ENCODE assay signal across 7 mouse cellular contexts in the genomic region with DNA sequence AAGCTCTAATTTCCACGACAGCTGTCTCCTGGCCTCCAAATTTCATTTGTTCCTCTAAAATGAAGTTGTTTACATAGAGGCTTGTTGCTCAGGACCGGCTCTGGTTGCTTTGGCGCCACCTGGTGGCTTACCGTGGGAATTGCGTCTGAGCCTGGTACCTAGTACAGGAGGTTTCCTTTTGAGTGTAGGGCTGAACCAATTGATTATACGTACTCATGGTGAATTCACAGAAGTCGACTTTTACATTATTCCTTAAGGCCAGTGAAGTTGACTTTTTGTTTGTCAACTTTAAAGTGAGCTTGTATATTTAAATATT.
A peak's percentile ranks its signal among the peaks of the same experiment; 100 is the strongest.
DNase-seq lines count a peak whose midpoint lies in the region; ATAC-seq and TF ChIP-seq lines count a peak whose summit lies in the region.

No protein-coding gene starts in this region.

- TF ChIP-seq POLR2A in small intestine, adult 2 months (IDR thresholded peaks at IDR 0.05; ENCODE audit: low read depth, low read length), result no peak

- TF ChIP-seq CTCF in small intestine, adult 2 months (IDR thresholded peaks at IDR 0.05; ENCODE audit: extremely low read depth, insufficient read length, insufficient replicate concordance, low read depth, low read length), result peak; percentile 99

- peak; percentile 86 for ATAC-seq in intestine, embryonic 14.5 days (replicated peaks; ENCODE audit: low FRiP score, low TSS enrichment, low read depth)
- peak; percentile 89 for ATAC-seq in midbrain, embryonic 13.5 days

- 6% methylated on average over 7 of the region's 7 CpGs for WGBS in intestine, embryonic 14.5 days
- WGBS in midbrain, embryonic 13.5 days, result 8% methylated on average over 7 of the region's 7 CpGs
- WGBS in small intestine, adult 2 months, result 5% methylated on average over 7 of the region's 7 CpGs

- H3K9ac ChIP-seq in intestine, embryonic 14.5 days (ENCODE audit: low read length), result no peak overlapping the region
- no peak overlapping the region for H3K9ac ChIP-seq in midbrain, embryonic 13.5 days (replicated peaks)

- no peak overlapping the region for H3K27ac ChIP-seq in intestine, embryonic 14.5 days (ENCODE audit: low read depth)
- no peak overlapping the region for H3K27ac ChIP-seq in midbrain, embryonic 13.5 days
- no peak overlapping the region for H3K27ac ChIP-seq in small intestine, adult 2 months (ENCODE audit: insufficient read depth, low read depth, low read length)

- peak overlapping the region; percentile 12; the same call in 1 of the 2 replicates for H3K4me2 ChIP-seq in intestine, embryonic 14.5 days (ENCODE audit: low read length)
- 0 out of 2 replicates have a peak overlapping the region, but pooled peaks have one; percentile 12 for H3K4me2 ChIP-seq in midbrain, embryonic 13.5 days (replicated peaks)

- no peaks in the 10 kb centered on the region for H3K4me1 ChIP-seq in intestine, embryonic 14.5 days (replicated peaks; ENCODE audit: control insufficient read depth, insufficient read depth, low read length)
- H3K4me1 ChIP-seq in midbrain, embryonic 13.5 days (replicated peaks), result 0 out of 2 replicates have a peak, but pooled peaks cover 5% of the 10 kb centered on the region
- no peaks in the 10 kb centered on the region for H3K4me1 ChIP-seq in small intestine, adult 2 months (ENCODE audit: control insufficient read depth, insufficient read depth, insufficient read length, low read length)

- H3K9me3 ChIP-seq in intestine, embryonic 14.5 days (ENCODE audit: control insufficient read depth, low read length), result peaks cover 4% of the 10 kb centered on the region; the same call in 1 of the 2 replicates
- H3K9me3 ChIP-seq in midbrain, embryonic 13.5 days, result 0 out of 2 replicates have a peak, but pooled peaks cover 4% of the 10 kb centered on the region

- DNase-seq in adrenal gland, adult (ENCODE audit: inconsistent age in 2 of 2, low spot score in 1 of 2), result peak; percentile 70 to 93
- peak; percentile 78 to 82 for DNase-seq in cerebellum, postnatal 36 days
- peak; percentile 84 to 91 for DNase-seq in frontal cortex, postnatal 36 days (ENCODE audit: low spot score in 2 of 2)
- peak; percentile 91 for DNase-seq in intestine, embryonic 14.5 days (ENCODE audit: low spot score)
- DNase-seq in left cerebral cortex, adult 9 months (ENCODE audit: low spot score in 2 of 2), result peak; percentile 13 to 90

- H3K4me3 ChIP-seq in intestine, embryonic 14.5 days (ENCODE audit: low read depth, low read length), result no peak overlapping the region
- H3K4me3 ChIP-seq in midbrain, embryonic 13.5 days (replicated peaks), result no peak overlapping the region
- H3K4me3 ChIP-seq in small intestine, adult 2 months (ENCODE audit: low read depth, low read length), result no peak overlapping the region

- no peaks in the 10 kb centered on the region for H3K27me3 ChIP-seq in intestine, embryonic 14.5 days (replicated peaks; ENCODE audit: control insufficient read depth, insufficient read depth, low read length)
- H3K27me3 ChIP-seq in midbrain, embryonic 13.5 days, result no peaks in the 10 kb centered on the region
- H3K27me3 ChIP-seq in small intestine, adult 2 months (ENCODE audit: control insufficient read depth, insufficient read depth, low read length), result no peaks in the 10 kb centered on the region

- no peaks in the 10 kb centered on the region for H3K36me3 ChIP-seq in intestine, embryonic 14.5 days (ENCODE audit: control insufficient read depth, insufficient read depth, low read length)
- no peaks in the 10 kb centered on the region for H3K36me3 ChIP-seq in midbrain, embryonic 13.5 days
- H3K36me3 ChIP-seq in small intestine, adult 2 months (ENCODE audit: control insufficient read depth, insufficient read depth, low read length), result no peaks in the 10 kb centered on the region
